Mouse (Mus musculus) myocyte (in vitro differentiated cells): Measurements from ENCODE around the gene Man1c1. TPM values are rescaled to one million over a fixed set of nuclear protein-coding genes. Genes with fewer than 3 reads are reported as not detected.

Source experiments
- H3K27me3 ChIP-seq: one replicate; pipeline ENCODE4 v1.6.1; 2011; ENCODE audit not compliant: control insufficient read depth, insufficient read depth, insufficient read length
- H3K36me3 ChIP-seq: one replicate; pipeline ENCODE4 v1.6.1; 2011; ENCODE audit not compliant: control insufficient read depth, insufficient read depth
- H3K4me2 ChIP-seq: one replicate; pipeline ENCODE4 v1.6.1; 2011; ENCODE audit warnings: low read depth, control low read depth
- H3K4me3 ChIP-seq: one replicate; pipeline ENCODE4 v1.5.1; 2011; ENCODE audit warnings: mild to moderate bottlenecking, control low read depth, moderate library complexity
- H3K79me2 ChIP-seq: one replicate; pipeline ENCODE4 v1.6.1; 2011; ENCODE audit not compliant: control insufficient read depth, insufficient read depth
- H3ac ChIP-seq: one replicate; pipeline ENCODE4 v1.6.1; 2011; ENCODE audit not compliant: control insufficient read depth, insufficient read length
- CEBPB ChIP-seq: IDR thresholded peaks from 2 replicates; pipeline ENCODE4 v1.6.1; 2011; ENCODE audit warnings: mild to moderate bottlenecking, moderate library complexity; ENCODE audit not compliant: poor library complexity, insufficient read depth, severe bottlenecking
- E2F4 ChIP-seq: IDR thresholded peaks from one replicate; pipeline ENCODE4 v1.6.1; 2011; ENCODE audit warnings: mild to moderate bottlenecking, control low read depth, moderate library complexity; ENCODE audit not compliant: insufficient read depth
- MAX ChIP-seq: IDR thresholded peaks from one replicate; pipeline ENCODE4 v1.6.1; 2011; ENCODE audit warnings: low read depth, mild to moderate bottlenecking, control low read depth
- MYOD1 ChIP-seq, 3 experiments: IDR thresholded peaks; one replicate each; pipeline ENCODE4 v1.6.1; 2011; ENCODE audit warnings: control low read depth in 2 of 3, low read depth in 2 of 3, mild to moderate bottlenecking in 2 of 3, moderate library complexity in 1 of 3; ENCODE audit not compliant: insufficient read length in 2 of 3, control insufficient read depth in 1 of 3
- MYOG ChIP-seq, 3 experiments: IDR thresholded peaks; one replicate each; pipeline ENCODE4 v1.6.1; 2011; ENCODE audit warnings: control low read depth in 2 of 3, low read depth in 2 of 3, mild to moderate bottlenecking in 2 of 3; ENCODE audit not compliant: insufficient read length in 2 of 3, control insufficient read depth in 1 of 3, insufficient read depth in 1 of 3
- POLR2A ChIP-seq: IDR thresholded peaks from one replicate; pipeline ENCODE4 v1.6.1; 2011; ENCODE audit warnings: low read depth, mild to moderate bottlenecking, control low read depth, moderate library complexity; ENCODE audit not compliant: insufficient read length
- POLR2AphosphoS2 ChIP-seq: IDR thresholded peaks from one replicate; pipeline ENCODE4 v1.6.1; 2011; ENCODE audit warnings: low read depth, control low read depth; ENCODE audit not compliant: insufficient read length
- REST ChIP-seq: IDR thresholded peaks from one replicate; pipeline ENCODE4 v1.6.1; 2011; ENCODE audit warnings: mild to moderate bottlenecking, control low read depth, moderate library complexity; ENCODE audit not compliant: insufficient read depth, insufficient read length
- SRF ChIP-seq: IDR thresholded peaks from one replicate; pipeline ENCODE4 v1.6.1; 2011; ENCODE audit warnings: low read depth; ENCODE audit not compliant: control insufficient read depth, insufficient read length
- TCF12 ChIP-seq: IDR thresholded peaks from one replicate; pipeline ENCODE4 v1.6.1; 2011; ENCODE audit warnings: mild to moderate bottlenecking, control low read depth; ENCODE audit not compliant: poor library complexity, insufficient read depth, severe bottlenecking
- TCF3 ChIP-seq: IDR thresholded peaks from one replicate; pipeline ENCODE4 v1.6.1; 2011; ENCODE audit warnings: low read depth, control low read depth; ENCODE audit not compliant: insufficient read length
- USF1 ChIP-seq: IDR thresholded peaks from one replicate; pipeline ENCODE4 v1.6.1; 2011; ENCODE audit warnings: low read depth, mild to moderate bottlenecking, control low read depth, moderate library complexity
- polyA plus RNA-seq: library from polyadenylated mRNA; unstranded; fragments of >200 nt; fragmentation: generic; extraction: Trizol; gene quantifications from one replicate; pipeline ENCODE4 v1.2.1, GENCODE M21; 2012; ENCODE audit warnings: missing spikeins

Man1c1 gene
- polyA plus RNA-seq, 1 experiment, result 11.3 TPM

DNA sequence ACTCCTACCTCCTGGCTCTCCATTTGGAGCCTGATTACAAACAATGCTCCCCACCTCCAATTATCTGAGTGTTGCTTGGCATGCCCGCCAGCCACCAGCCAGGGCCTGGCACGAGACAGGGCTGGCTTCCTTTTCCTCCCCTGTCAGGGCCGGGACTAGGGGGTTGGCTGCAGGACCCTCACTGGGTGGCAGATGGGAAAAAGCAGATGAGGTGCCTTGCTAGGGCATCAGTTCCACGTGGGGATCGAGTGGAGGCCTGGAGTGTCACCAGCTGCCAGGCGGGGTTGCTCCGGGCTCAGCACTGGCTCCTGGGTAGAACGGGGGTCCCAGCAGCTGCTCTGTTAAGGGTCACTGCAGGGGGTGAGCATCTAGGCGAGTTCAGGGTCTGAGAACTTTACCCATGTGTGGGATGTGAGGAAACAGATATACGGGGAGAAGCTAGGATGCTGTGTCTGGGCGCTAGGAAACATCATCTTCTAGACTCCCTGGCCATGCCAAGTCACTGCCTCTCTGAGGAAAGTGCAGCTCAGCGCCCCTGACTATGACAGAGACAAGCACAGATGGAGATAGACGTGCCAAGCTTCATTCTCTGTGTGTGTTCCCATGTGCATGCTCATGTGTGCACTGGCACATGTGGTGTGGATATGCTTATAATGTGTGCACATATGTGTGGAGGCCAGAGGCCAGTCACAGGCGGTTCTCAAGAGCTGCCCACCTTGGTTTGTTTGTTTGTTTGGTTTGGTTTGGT is 133.2 kb downstream of the Man1c1 start:
- no peaks in the 10 kb centered on the region for H3K79me2 ChIP-seq
- H3K36me3 ChIP-seq, result no peaks in the 10 kb centered on the region
- no peak overlapping the region for H3K4me2 ChIP-seq
- H3K4me3 ChIP-seq, result no peak overlapping the region
- TF ChIP-seq SRF (no peak), TCF12 (no peak), TCF3 (no peak), REST (no peak), POLR2AphosphoS2 (no peak), MAX (no peak), MYOG (IDR thresholded peaks at IDR 0.05; ENCODE audit: control insufficient read depth in 1 of 3, insufficient read depth in 1 of 3, insufficient read length in 2 of 3, low read depth in 2 of 3) (no peak), USF1 (no peak)
- H3ac ChIP-seq, result no peak overlapping the region
- no peaks in the 10 kb centered on the region for H3K27me3 ChIP-seq

DNA sequence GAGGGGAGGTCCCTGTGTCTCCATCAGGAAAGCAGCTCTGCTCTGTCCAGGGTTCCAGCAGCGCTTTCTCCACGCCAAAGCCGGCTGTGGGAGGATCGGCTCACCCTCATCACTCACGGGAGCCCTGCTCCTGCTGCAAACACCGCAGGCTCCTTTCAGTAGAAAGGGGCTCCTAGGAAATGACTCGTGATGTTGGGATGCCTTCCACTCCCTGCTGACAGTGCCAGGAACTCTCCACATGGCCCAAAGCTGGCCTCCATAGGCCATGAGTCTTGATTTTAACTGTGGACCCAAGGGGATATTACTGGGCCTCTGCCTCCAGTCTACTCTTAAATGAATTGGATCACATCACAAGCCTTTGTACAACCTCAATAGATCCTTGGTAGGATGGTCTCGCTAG is 134.3 kb downstream of the Man1c1 start:
- TF ChIP-seq POLR2A (no peak), TCF12 (no peak), CEBPB (no peak), MYOD1 (IDR thresholded peaks at IDR 0.05; ENCODE audit: control insufficient read depth in 1 of 3, insufficient read length in 2 of 3, low read depth in 2 of 3) (no peak), TCF3 (no peak), POLR2AphosphoS2 (no peak), USF1 (no peak), SRF (no peak), E2F4 (no peak), MAX (no peak), REST (no peak), MYOG (IDR thresholded peaks at IDR 0.05; ENCODE audit: control insufficient read depth in 1 of 3, insufficient read depth in 1 of 3, insufficient read length in 2 of 3, low read depth in 2 of 3) (no peak)
- Histone ChIP-seq H3K36me3 (no peaks in the 10 kb centered on the region), H3K27me3 (no peaks in the 10 kb centered on the region), H3K4me2 (no peak overlapping the region), H3K79me2 (no peaks in the 10 kb centered on the region), H3ac (no peak overlapping the region), H3K4me3 (no peak overlapping the region)

DNA sequence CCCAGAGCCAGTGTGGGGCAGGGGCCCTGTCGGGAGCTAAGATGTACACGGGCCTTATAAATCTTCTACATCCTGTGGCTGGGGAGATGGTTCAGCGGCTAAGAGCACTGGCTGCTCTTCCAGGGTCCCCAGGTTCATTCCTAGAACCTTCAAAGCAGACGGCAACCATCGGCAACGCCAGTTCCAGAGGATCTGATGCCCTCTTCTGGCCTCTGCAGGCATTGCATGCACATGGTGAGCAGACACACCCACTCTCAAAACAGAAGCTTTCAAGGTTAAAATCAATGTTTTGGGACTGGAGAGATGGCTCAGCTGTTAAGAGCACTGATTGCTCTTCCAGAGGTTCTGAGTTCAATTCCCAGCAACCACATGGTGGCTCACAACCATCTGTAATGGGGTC is 134.9 kb downstream of the Man1c1 start:
- no peaks in the 10 kb centered on the region for H3K36me3 ChIP-seq
- TF ChIP-seq MYOG (IDR thresholded peaks at IDR 0.05; ENCODE audit: control insufficient read depth in 1 of 3, insufficient read depth in 1 of 3, insufficient read length in 2 of 3, low read depth in 2 of 3) (no peak), E2F4 (no peak), CEBPB (no peak), REST (no peak), SRF (no peak), MAX (no peak), TCF12 (no peak), POLR2AphosphoS2 (no peak), POLR2A (no peak), USF1 (no peak), MYOD1 (IDR thresholded peaks at IDR 0.05; ENCODE audit: control insufficient read depth in 1 of 3, insufficient read length in 2 of 3, low read depth in 2 of 3) (no peak), TCF3 (no peak)

DNA sequence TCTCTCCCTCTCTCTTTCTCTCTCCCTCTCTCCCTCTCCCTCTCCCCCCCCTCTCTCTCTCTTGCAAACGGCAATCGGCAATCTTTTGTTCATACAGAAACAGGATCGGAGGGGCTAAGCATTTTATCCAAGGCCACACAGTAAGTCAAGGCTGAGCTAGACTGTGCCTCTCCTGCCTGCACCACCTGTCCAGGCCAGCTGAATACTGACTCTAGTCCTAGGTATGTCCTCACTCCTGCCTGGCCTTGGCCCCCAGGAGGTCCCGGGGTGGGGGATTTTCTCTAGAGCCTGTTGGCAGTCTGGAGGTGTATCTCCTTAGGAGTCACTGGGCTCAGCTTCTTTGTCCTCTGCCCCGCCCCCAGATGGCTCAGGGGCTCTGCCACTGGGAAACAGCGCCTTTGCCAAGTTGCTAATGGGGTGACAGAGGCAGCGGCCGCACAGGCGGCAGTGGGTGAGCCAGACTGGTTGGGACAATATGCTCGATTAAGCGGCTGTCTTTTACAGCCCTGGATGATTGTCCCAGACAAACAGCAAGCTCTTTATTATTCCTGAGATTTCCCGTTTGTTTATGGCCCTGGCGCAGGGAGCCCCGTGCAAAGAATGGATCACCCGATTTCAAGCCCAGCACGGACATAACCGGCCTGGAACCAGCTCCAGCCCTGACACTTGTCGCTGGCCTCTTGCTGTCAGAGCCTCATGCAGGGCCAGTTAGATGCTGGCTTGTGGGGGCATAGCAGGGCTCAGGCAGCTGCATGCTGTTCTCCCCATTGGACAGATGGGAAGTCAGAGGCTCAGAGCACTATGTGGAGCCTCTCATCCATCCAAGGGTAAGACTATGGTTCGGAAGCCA is 136.5 kb downstream of the Man1c1 start:
- TF ChIP-seq POLR2A (no peak), SRF (no peak), USF1 (no peak), CEBPB (no peak), POLR2AphosphoS2 (no peak), TCF3 (no peak), REST (no peak), E2F4 (no peak), MYOD1 (IDR thresholded peaks at IDR 0.05; ENCODE audit: control insufficient read depth in 1 of 3, insufficient read length in 2 of 3, low read depth in 2 of 3) (no peak), TCF12 (no peak), MAX (no peak), MYOG (IDR thresholded peaks at IDR 0.05; ENCODE audit: control insufficient read depth in 1 of 3, insufficient read depth in 1 of 3, insufficient read length in 2 of 3, low read depth in 2 of 3) (no peak)
- no peaks in the 10 kb centered on the region for H3K36me3 ChIP-seq
- H3K79me2 ChIP-seq, result no peaks in the 10 kb centered on the region

More for the DNA sequence above, 134.9 kb downstream of the Man1c1 start:
- Histone ChIP-seq H3K4me2 (no peak overlapping the region), H3K79me2 (no peaks in the 10 kb centered on the region), H3K27me3 (no peaks in the 10 kb centered on the region), H3ac (no peak overlapping the region), H3K4me3 (no peak overlapping the region)

More for the DNA sequence above, 136.5 kb downstream of the Man1c1 start:
- Histone ChIP-seq H3K4me2 (no peak overlapping the region), H3ac (no peak overlapping the region), H3K27me3 (no peaks in the 10 kb centered on the region), H3K4me3 (no peak overlapping the region)
